Mouse (Mus musculus): ENCODE measurements around the gene Taf9b. TPM values are rescaled to one million over a fixed set of nuclear protein-coding genes. Genes with fewer than 3 reads are reported as not detected.

Gene Taf9b
- total RNA-seq, 2 experiments from 2014 or later: 4.4 to 5.4 TPM

Other genes starting within 250 kb of the Taf9b start
- gene Magt1, start 209.3 kb downstream of the Taf9b start, total RNA-seq (2021): 10 to 100 TPM; 28.6 to 30.4 TPM
- 100 to 1,000 TPM; 923 to 928 TPM for gene Cox7b, start 205.5 kb downstream of the Taf9b start, total RNA-seq (2021)
- 1 to 10 TPM; 6.9 to 8.1 TPM for gene Atp7a, start 193.9 kb downstream of the Taf9b start, total RNA-seq (2021)
- gene Tlr13, start 78.0 kb downstream of the Taf9b start, total RNA-seq (2021): under 1 TPM; 0.21 to 0.31 TPM
- 1,000 to 10,000 TPM; 1,203 to 1,320 TPM for gene Pgk1, start 34.1 kb downstream of the Taf9b start, total RNA-seq (2021)
- gene Fnd3c2, start 34.2 kb upstream of the Taf9b start, total RNA-seq (2021): under 1 TPM in 1 of 2 experiments, not detected in 1; 0.08 TPM